10 mouse cellular contexts compared by ENCODE assay signal in the genomic region with DNA sequence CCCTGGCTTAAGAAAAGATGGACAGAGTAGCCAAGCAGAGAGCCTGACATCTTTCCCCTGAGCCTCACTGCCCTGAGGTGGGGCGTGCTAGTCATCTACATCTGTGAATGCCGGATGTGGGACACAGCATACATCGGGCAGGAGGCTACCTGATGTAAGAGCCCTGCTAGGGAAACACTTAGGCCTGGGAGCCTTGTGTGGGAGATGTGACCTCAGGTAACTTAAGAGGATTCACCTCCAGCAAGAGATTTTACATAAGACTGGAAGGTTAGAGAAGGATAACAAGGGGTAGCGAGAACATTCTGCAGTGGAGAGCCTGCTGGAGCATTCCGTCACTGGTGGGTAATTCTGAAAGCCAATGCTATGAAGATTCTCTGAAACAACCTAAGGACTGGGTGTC.
A peak's percentile ranks its signal among the peaks of the same experiment; 100 is the strongest.
DNase-seq lines count a peak whose midpoint lies in the region; ATAC-seq lines count a peak whose summit lies in the region.
"Had no signal": no experiment of that assay in that cellular context is flagged by ENCODE, and none has a peak within 500 bp of the region (broad histone marks: within the 10 kb centered on the region; RNA-seq: fewer than 3 reads in every experiment).

No protein-coding gene starts in this region.

- H3K27ac ChIP-seq in neural tube, embryonic 11.5 days (ENCODE audit: low read depth, low read length), result peak overlapping the region; percentile 91
- H3K27ac ChIP-seq in forebrain, embryonic 16.5 days (ENCODE audit: low read length), result peak overlapping the region; percentile 84
- H3K27ac ChIP-seq in midbrain, embryonic 10.5 days (replicated peaks), result peak overlapping the region; percentile 94
- 0 out of 2 replicates have a peak overlapping the region, but pooled peaks have one; percentile 21 for H3K27ac ChIP-seq in stomach, embryonic 15.5 days

- 46% methylated on average over 5 of the region's 5 CpGs for WGBS in neural tube, embryonic 11.5 days
- WGBS in forebrain, embryonic 16.5 days, result 46% methylated on average over 5 of the region's 5 CpGs
- 43% methylated on average over 5 of the region's 5 CpGs for WGBS in midbrain, embryonic 10.5 days
- 71% methylated on average over 5 of the region's 5 CpGs for WGBS in stomach, embryonic 15.5 days

- H3K4me3 ChIP-seq in neural tube, embryonic 11.5 days (ENCODE audit: low read depth, low read length), result no peak overlapping the region
- no peak overlapping the region for H3K4me3 ChIP-seq in forebrain, embryonic 16.5 days (replicated peaks; ENCODE audit: low read length)
- peak overlapping the region; percentile 34; the same call in 1 of the 2 replicates for H3K4me3 ChIP-seq in midbrain, embryonic 10.5 days
- no peak overlapping the region for H3K4me3 ChIP-seq in stomach, embryonic 15.5 days (replicated peaks)

- H3K9me3 ChIP-seq in neural tube, embryonic 11.5 days (ENCODE audit: control insufficient read depth, low read length), result no peaks in the 10 kb centered on the region
- no peaks in the 10 kb centered on the region for H3K9me3 ChIP-seq in forebrain, embryonic 16.5 days (ENCODE audit: control insufficient read depth, low read length)
- H3K9me3 ChIP-seq in midbrain, embryonic 10.5 days (replicated peaks), result no peaks in the 10 kb centered on the region
- H3K9me3 ChIP-seq in stomach, embryonic 15.5 days, result no peaks in the 10 kb centered on the region

- H3K36me3 ChIP-seq in neural tube, embryonic 11.5 days (ENCODE audit: control insufficient read depth, insufficient read depth, low read length), result peaks cover 3% of the 10 kb centered on the region; the same call in 1 of the 2 replicates
- H3K36me3 ChIP-seq in forebrain, embryonic 16.5 days (ENCODE audit: control insufficient read depth, insufficient read depth), result no peaks in the 10 kb centered on the region
- peaks cover 44% of the 10 kb centered on the region for H3K36me3 ChIP-seq in midbrain, embryonic 10.5 days
- peaks cover 14% of the 10 kb centered on the region; the same call in 1 of the 2 replicates for H3K36me3 ChIP-seq in stomach, embryonic 15.5 days

- DNase-seq in neural tube, embryonic 11.5 days (ENCODE audit: low spot score), result no peak
- DNase-seq in neural tube, embryonic 10.5 days (ENCODE audit: extremely low spot score, low spot score), result no peak
- no peak for DNase-seq in midbrain, embryonic 10.5 days (ENCODE audit: low spot score)
- no peak for DNase-seq in adipocyte (ENCODE audit: low spot score)
- no peak for DNase-seq in right cerebral cortex, postnatal 14 days
- DNase-seq in heart, adult 9 months (ENCODE audit: low spot score in 2 of 2), result no peak
- DNase-seq: cerebellum, adult 9-11 months; heart, postnatal 10 days had no signal

- peak overlapping the region; percentile 41 for H3K9ac ChIP-seq in neural tube, embryonic 11.5 days (ENCODE audit: low read length)
- peak overlapping the region; percentile 38 for H3K9ac ChIP-seq in forebrain, embryonic 16.5 days (replicated peaks; ENCODE audit: low read depth, low read length)
- H3K9ac ChIP-seq in stomach, embryonic 15.5 days, result no peak overlapping the region

- peaks cover 26% of the 10 kb centered on the region for H3K4me1 ChIP-seq in neural tube, embryonic 11.5 days (ENCODE audit: control insufficient read depth, insufficient read depth, low read length)
- H3K4me1 ChIP-seq in forebrain, embryonic 16.5 days (replicated peaks; ENCODE audit: control insufficient read depth, insufficient read depth, low read length), result peaks cover 32% of the 10 kb centered on the region
- H3K4me1 ChIP-seq in midbrain, embryonic 10.5 days, result peaks cover 58% of the 10 kb centered on the region
- peaks cover 16% of the 10 kb centered on the region for H3K4me1 ChIP-seq in stomach, embryonic 15.5 days

- no peak for ATAC-seq in neural tube, embryonic 11.5 days (ENCODE audit: insufficient read depth, low FRiP score, low TSS enrichment)
- no peak for ATAC-seq in forebrain, embryonic 16.5 days
- ATAC-seq in stomach, embryonic 15.5 days (ENCODE audit: insufficient read depth, low FRiP score, low read depth), result no peak

- H3K27me3 ChIP-seq in neural tube, embryonic 11.5 days (ENCODE audit: control insufficient read depth, insufficient read depth, low read length), result no peaks in the 10 kb centered on the region
- no peaks in the 10 kb centered on the region for H3K27me3 ChIP-seq in forebrain, embryonic 16.5 days (replicated peaks; ENCODE audit: control insufficient read depth, insufficient read depth, low read length)
- no peaks in the 10 kb centered on the region for H3K27me3 ChIP-seq in midbrain, embryonic 10.5 days (ENCODE audit: low read depth, poor library complexity, severe bottlenecking)
- H3K27me3 ChIP-seq in stomach, embryonic 15.5 days (replicated peaks), result no peaks in the 10 kb centered on the region

- H3K4me2 ChIP-seq in neural tube, embryonic 11.5 days (ENCODE audit: low read depth), result no peak overlapping the region
- H3K4me2 ChIP-seq in forebrain, embryonic 16.5 days (ENCODE audit: low read length), result peak overlapping the region; percentile 6; the same call in 1 of the 2 replicates
- no peak overlapping the region for H3K4me2 ChIP-seq in stomach, embryonic 15.5 days

Comparison
In these comparisons a context has a peak if more than half of its experiments do, and no peak if none do; other contexts are left out.
1. H3K27ac ChIP-seq: peak in every context shown above with its lines; median percentile 94 in midbrain, embryonic 10.5 days; 91 in neural tube, embryonic 11.5 days; 84 in forebrain, embryonic 16.5 days; 21 in stomach, embryonic 15.5 days.